Mouse (Mus musculus) bone marrow macrophage, adult 2 months (primary cell): Measurements from ENCODE around the gene Rdh7.

Experiments
- CTCF ChIP-seq: IDR thresholded peaks from 2 replicates; pipeline ENCODE4 v1.5.1; 2012; ENCODE audit warnings: low read depth, mild to moderate bottlenecking, low read length, moderate library complexity
- POLR2A ChIP-seq: IDR thresholded peaks from 2 replicates; pipeline ENCODE4 v1.6.1; 2012; ENCODE audit warnings: mild to moderate bottlenecking, low read depth, low read length, borderline replicate concordance

DNA sequence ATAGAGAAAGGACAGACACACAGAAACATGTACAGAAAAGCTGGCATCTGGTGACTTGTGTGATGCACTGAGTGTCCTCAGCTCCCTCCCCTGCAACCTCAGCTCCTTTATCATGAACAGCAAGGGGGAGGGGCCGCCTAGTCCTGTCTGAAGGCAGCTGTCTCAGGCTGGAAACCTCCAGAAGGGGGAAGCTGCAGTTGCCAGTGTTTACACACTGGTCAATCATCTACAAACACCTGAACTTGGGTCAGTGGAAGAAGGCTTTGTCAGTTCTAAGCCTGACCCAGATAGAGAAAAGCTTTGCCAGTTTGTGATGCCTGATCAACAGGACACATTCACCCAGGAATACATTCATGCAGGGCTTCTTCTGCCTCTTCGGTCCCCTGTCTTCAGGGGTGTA is 10.9 kb downstream of the Rdh7 start:
- TF ChIP-seq CTCF, result no peak
- no peak for TF ChIP-seq POLR2A
